Mouse (Mus musculus): ENCODE measurements at regions not wholly inside any gene's neighbourhood (a gene's known extent, or its start where the extent isn't known, plus 50 kb on each side); places are given as distances from the start of the nearest gene placed in this dataset.

DNA sequence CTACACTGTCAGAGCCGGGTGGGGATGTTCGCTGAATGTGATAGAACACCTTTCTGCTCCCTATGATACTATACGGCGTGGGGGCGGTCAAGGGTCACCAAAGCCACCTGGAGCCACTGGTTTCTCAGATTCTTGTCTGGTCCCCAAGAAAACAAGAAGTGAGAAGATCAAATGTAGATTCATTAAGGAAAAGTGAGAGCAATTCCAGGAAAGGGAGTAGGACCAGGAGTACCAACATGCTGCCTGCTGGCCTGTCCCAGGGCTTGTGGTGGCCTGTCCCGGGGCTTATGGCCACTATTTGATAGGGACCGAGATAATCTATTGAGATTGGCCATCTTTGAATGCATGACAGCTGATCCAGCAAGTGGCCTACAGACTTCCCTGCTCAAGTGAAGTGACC is 58.8 kb upstream of the Fut8 start:
- no peak for DNase-seq

DNA sequence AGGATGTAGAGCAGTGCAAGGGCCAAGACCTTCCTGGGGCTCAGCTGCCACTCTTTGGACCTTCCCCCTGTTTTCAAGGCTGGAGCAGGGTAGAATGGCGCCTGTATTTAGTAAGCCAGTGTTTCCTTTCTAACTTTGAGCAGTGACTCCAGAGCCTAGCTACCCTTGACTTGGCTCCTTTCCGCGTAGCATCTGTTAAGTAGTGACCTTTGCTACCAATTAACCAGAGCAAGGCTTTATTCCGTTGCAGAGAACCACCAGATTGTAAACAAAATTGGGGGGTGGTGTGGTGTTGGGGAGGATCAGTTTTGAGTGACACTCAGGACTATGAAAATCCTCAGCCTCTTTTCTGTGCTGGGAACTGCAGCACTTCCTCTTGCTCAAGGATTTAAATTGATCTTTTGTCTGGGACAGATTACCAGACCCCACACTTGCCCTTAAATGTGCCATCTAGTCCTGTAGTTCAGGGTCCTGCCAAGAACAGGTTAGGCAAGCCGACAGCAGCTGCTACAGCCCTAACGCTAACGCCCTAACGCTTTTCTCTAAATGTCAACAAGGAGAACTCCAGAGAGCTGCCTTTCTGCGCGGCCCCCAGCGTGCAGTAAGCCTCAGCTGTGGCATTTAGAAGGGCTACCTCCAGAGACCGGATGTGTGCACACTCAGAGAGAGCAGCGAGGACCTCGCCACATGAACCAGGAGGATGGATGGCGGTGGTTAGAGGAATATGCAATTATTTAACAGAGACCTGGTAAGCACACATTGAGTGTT is 59.9 kb upstream of the Fut8 start:
- peak in 1 of 2 experiments; percentile 19 for DNase-seq

DNA sequence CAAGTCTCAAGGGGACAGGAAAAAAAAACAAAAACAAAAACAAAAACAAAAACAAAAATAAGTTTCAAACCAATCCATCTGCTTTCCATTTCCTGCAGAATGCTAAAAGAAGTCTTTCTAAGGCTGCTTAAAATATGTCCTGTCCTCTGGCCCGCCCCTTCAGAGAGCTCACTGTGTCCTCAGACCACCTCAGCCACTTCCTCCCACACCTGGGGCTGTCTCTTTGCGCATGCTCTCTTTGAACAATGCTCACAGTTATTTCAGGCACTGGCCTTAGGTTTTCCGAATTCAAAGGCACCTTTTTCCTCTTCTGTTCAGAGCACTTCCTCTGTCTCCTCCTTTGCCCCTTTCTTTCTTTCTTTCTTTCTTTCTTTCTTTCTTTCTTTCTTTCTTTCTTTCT is 60.6 kb upstream of the Fut8 start:
- no peak for DNase-seq

DNA sequence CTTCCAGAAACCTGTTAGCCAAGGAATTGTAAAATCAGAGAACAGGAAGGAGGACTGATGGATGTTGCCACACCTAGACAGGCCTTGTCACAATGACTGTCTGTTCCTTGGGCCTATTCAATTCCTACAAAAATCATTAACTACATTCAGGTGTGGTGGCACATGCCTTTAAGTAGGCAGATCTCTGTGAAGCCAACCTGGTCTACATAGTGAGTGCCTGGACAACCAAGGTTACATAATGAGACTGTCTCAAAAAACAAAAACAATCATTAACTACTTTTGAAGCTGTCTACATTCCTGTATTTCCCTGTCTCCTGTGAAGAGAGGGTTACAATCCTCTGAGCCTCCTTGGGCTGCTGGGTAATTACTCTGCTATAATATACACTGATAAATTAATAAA is 63.9 kb upstream of the Fut8 start:
- no peak for DNase-seq

DNA sequence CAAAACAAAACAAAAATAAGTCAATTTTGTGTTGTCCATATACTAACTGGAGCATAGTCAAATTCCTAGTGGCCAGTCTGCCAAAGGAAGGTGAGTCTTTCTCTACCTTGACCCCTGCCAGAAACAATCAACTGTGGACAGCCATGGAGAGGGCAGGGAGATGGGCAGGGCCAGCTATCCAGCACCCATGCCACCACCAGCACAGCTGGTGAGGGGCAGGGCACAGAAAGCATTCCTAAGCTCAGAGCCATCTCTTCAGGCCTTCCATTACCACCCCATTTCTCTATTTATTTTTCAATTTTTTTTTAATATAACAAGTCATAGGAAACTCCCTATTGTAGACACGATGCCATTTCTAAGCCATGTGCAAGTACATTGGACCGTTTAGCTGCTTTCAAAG is 65.4 kb upstream of the Fut8 start:
- no peak for DNase-seq

DNA sequence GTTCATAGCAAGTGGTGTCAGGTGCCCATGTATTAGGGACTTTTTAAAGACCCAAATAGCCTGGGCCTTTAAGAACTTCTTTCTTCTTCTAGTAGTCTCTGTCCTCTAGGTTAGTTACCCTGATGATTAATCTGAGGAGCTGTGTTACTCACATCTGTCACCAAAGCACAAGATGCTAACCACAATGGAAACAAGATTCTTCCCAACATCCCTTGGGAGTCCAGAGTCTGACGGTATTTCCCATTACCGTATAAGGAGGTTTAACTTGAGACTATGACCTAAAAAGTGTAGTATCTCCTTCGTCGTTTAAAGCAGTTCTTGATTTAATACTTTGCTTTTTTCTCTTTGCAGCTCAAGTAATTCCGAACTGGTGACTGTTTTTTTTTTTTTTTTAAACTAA is 67.7 kb upstream of the Fut8 start:
- DNase-seq: no peak

DNA sequence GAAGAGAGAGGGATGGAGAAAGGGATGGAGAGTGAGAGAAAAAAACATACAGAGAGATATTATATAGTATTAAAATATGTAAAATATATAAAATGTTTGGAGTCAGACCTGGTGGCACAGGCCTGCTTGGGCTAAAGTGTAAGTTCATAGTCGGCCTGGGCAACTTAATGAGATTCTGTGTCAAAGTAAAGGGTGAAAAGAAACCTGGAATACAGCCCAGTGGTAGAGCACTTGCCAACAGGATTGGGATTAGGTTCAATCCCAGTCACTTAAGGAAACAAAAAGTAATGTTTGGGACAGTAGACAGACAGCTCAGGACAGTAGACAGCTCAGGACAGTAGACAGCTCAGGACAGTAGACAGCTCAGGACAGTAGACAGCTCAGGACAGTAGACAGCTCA is 69.6 kb upstream of the Fut8 start:
- no peak for DNase-seq

DNA sequence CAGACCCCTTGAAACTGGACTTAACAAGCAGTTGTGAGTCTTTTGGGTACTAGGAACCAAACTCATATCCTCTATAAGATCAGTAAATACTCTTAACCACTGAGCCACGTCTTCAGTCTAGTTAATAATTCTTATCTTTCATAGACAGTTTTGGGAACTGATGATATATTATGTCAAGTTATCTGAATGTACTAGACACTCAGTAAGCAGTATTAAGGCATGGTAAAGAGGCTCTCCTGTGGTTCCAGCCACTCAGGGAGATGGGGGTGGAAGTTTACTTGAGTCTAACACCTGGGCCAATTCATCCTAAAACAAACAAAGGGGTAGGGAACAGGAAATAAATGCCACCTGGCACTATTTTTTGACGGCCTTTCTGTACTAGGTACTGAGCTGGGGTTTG is 81.2 kb upstream of the Fut8 start:
- DNase-seq: no peak

DNA sequence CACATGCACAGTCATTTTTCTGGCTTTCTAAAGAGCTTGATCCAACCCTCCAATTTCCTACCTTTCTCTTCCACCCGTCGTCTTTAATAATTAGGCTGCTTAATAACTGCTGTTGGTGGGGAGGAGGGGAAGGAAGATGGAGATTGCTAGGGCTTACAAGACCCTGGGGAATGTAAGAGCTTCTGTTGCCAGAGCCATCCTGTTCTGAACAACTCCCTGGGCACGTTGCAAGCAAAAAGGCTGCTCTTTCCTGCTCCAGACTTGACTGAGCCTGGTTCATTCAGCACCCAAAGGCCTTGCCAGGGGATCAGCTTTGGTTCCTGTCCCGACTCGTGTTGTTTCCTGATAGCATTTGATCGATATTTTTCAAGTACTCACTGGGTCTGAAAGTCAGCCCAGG is 82.3 kb upstream of the Fut8 start:
- DNase-seq: no peak

DNA sequence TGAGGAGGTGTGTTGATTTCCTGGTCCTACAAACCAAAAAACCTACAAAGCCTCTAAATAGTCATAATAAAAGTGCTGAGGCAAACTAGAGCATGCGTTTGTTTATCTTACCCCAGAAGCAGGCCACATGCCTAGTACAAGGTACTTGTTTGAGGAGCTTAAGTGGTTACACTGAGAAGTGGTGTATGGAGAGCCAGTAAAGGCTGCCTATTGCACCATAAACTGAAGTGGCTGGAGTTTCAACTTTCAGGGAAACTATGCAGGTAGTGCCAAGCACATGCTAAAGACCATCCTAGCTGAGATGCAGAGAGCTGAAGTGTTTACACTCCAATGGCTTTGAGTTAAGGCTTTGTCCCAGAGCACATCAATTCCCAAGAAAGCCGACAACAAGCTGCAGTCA is 86.5 kb upstream of the Fut8 start:
- no peak for DNase-seq

DNA sequence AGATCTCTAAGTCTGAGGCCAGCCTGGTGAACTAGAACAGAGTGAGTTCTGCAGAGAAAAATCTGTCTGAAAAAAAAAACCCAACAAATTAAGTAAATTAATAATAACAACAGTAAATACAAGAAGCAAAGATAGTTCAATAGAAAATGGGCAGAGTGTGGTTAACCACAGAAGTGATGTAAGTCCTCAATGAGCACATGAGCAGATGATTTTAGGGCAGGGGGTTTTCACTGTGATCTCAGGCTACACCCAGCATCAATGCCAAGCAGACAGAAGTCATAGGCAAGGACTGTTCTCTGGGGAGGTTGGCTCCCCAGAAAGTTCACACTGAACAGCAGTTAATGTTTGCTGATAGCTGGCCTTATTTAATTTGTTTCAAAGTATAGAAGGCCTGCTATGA is 88.1 kb upstream of the Fut8 start:
- DNase-seq: no peak

DNA sequence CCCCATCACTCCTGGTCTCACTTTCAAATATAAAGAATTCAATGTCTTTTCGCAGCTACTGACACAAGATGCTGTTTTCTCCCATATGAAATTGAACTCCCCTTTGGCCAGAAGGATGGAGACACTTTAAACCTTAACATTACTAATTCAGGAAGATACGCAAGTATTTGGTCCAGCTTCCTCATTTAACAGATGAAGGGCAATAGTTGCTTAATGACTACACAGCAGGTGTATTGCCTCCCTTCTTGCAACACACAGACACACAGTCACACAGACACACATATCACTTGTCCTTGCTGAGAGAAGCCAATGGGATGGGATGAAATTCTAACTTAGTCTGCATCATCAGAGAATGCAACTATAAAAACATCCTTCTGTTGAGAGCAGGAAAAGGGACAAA is 89.8 kb upstream of the Fut8 start:
- DNase-seq: no peak

DNA sequence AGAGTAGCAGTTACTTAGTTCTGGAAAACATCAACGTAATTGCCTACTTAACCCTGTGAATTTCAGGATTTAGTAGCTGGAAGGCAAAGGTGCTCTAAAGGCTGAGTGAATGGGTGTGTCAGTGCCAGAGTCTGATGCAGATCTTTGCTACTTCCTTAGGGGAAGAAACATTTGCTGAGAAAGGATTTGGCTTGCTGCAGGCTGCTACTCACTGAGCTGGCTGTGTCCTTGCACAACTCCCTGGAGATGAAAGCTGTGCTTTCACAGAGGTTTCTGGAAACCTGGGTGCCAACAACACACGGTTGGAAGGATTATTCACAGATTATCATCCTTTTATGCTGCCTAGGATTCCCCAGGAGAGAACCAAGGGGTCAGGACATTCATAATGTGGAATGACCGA is 94.0 kb upstream of the Fut8 start:
- DNase-seq: no peak

DNA sequence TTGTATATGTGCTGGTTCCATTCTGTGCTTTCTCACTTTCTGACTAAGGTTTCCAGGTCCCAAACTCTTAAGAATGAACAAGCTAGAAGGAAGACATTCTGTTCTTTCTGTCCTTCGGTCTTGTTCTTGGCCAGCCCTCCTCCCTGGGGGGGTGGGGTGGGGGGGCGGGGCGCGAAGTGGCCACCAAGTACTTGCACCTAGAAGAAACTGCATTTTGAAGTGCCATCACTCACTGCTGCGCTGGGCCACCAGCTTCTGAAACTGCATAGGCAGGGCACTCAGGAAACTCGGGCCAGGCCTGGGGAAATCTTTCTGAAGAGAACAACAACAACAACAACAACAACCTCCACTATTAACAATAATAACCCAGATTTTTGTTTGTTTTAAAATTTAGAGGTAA is 94.4 kb upstream of the Fut8 start:
- no peak for DNase-seq

DNA sequence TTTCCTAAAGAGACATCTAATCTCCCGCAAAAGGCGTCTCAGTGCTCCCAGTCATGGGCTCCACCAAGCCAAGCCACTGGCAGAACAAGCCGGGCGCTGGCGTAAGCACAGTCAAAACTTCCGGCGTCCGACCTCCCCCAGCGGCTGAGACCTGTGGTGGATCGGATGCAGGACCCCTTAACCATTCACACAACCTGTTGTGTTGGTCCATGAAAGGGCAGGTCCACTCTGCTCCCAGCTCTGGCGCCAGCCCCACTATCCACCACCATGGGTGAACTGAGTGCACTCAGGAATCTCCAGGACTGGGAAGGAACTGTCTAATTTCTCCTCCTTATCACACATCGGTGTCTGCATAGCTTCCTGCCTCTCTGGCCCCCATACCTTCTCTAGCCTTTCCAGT is 94.8 kb upstream of the Fut8 start:
- DNase-seq: no peak

DNA sequence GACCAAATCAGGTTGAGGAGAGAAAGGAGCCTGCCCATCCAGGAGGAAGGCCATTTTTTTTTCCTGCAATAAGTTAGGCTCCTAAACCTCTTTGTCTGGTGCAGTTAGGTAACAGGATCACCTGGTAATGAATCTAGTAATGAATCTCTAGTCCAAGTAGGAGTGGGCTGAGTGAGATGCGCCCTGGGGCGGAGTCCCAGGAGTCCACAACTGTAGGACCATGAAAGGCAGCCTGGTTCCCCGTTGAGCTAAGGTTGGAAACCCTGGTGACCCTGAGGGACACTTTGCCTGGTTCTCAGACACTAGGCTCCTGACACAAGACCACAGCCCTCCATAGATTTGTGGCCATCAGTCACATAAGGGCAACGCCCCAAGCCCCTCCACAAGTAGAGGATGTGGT is 95.7 kb upstream of the Fut8 start:
- no peak for DNase-seq

DNA sequence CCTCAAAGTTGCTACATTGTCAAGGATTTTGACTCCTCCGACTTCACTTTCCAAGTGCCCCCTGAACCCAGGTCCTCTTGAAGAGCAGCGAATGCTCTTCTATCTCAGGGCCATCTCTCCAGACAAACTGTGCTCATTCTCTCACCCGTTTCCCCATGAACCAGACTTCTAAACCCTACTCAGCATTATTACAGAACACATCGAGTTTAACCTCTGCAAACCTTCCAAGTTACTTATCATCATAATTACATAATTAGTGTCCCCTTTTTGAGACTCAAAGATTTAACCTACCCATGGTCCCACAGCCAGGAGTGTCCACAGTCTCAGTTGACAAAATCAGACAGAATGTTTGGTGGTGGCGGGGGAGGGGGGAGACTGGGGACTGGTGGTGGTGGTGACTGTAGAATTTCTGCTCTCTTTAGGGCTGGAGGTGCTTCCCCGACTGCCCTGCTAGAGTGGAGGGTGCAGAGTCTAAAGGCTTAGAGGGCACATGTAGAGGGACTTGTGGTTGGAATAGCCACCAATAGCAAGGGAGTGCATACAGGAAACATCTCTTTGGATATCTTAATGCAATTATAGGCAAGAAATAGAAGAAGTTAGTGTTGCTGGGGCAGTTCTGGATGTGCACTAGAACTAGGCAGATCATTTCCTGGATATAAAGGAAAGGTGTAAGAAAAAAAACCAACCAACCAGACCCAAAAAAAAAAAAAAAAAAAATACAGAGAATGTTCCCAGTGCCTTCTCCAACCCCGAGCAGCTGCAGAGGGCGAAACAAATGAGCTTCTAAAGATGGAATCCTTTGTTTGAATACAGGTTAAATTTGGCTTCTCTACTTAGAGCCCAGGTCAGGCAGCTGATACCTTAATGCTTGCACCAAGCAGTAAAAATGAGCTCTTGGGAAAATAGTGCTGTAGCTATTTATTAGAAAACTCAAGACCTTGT is 96.4 kb upstream of the Fut8 start:
- no peak for DNase-seq

DNA sequence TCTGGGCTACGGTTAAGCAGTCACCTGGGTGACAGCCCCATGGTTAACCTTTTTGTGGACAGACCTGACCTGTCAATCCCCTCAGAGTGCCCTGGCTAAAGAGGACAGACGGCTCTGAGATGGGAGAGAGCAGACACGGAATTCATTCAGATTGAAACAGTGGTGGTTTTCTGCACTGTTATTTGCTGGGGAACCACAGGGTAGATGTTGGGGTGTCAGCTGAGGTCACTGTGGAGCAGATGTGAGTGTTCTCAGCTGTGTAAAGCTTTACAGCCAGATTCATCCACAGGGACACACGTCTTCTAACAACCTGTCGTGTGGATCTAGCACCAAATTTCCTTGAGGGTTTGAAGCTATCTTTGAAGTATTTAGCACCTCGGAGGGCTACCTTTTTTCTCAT is 97.3 kb upstream of the Fut8 start:
- DNase-seq: no peak

DNA sequence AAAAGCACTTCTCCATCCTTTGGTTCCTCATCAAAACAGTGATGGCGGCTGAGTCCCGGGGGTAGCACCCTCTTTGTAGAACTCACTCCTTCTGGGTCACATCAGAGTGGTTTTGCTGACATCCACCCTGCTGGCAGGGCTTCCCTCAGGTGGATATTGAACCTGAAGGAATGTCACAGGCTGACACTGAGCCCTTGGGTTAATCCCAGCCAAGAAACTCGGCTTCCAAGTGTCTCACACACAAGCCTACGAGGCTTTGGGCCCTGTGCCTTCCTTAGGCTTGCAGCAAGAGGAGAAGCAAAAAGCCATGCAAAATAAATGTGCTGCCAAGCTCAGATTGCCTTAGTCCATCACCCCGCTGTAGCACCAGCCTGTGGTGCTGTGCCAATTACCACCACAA is 97.8 kb upstream of the Fut8 start:
- DNase-seq: peak; percentile 12 to 27

DNA sequence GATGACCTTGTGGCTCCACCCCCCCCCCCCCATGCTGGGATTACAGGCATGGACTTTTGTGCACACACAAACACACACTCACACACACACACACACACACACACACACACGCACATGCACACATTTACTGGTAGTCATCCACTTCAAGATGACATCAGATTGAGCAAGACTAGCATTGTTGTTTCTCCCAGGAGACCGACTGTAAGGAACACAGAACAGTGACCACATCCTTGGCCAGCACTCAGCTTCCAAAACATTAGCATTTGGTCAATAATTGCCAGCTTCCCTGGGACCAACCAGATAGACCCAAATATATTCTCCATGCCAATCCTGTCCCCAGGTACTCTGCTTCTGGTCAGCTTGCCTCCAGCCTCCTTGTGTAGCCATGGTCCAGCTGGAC is 98.2 kb upstream of the Fut8 start:
- DNase-seq: no peak

DNA sequence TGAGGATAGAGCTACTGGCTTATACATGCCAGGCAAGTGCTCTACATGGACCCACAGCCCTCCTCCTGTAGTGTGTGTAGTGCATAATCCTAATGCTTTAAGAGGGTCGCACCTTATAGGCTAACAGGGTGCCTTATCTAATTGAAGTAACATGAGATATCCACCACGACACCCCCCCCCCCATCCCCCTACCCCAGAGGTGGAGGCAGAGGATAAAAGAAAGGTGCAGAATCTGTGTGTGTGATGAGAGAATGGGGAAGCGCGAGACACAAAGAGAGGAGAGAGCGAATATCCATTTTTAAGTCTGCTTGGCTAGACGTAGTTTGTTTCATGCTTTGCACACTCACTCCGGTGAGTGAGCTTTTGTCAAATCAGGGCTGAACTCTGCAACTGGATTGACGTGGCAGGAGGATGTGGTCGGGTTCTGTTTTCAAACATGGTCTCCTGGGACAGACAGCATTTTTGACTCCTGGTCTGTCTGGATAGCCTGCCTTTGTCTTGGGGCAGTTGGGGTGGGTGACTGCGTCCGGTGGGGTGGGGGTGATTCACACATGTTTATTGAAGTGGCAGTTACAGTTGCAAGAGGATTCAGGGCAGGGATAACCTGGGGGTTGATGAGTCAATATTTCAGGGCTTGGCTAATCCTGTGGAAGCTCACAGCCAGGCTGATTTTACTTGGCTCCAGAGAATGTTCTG is 99.3 kb upstream of the Fut8 start:
- DNase-seq: no peak

DNA sequence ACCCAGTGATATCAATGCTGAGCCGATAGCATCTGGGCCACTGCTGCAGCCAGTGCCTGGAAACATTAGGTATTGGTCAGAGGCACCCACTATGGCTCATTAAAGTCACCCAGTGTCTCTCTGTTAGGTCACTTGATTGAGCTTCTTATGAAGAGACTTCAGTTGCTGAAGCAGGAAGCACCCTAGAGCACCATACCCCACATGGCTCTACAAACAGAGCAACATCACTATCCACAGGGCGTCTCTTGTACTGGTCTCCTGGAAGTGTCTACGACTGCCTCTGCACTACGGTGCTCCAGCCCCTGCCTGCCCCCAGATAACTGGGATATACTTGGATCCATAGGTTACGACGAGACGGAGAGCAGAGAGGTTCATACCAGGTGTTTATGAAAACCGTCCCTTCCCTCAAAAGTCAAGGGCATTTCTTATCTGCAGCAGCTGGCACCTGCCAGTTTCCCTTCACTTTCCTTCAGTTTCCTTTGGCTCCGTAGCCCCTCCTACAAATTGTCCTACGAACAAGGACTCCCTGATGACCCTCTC is 100.6 kb upstream of the Fut8 start:
- DNase-seq: no peak

DNA sequence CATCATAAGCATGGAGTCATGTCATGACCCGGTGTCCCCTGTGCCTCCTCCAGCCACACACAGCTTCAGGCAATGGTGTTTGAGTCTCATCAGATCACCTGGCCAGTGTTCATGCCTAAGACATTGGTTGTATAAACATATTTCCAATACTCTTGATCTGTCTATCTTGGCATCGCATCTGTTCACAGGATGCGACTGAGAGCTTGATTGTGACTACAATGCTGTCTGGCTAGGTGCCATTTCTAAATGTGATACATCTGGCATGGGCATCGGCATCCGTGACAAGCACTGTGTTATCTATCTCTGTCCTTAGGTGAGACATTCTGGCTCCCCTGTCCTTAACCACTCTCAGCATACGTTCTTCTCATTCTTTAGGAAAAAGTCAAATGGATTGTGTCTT is 102.3 kb upstream of the Fut8 start:
- DNase-seq: no peak

DNA sequence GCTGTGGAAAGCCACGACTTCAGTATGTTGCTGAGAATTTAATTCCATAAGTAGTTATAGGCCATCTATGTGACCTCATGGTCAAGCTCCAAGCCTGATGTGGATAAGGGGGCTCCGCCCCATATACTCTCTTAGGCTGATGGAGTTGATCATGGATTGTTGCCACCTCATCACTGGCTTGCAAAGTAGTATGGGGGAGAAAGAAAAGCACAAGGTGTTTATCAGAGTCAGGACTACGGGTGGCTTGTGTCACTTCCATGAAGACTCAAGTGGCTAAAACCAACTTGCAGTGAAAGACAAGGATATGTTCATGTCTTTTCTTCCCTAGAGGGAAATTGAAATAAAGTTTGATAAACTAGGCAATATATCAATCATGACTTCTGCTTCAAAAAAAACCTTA is 102.9 kb upstream of the Fut8 start:
- no peak for DNase-seq

All from cerebellum, postnatal 10 days (tissue).